Mouse (Mus musculus): ENCODE results near the gene Lmna. TPM values are rescaled to one million over a fixed set of nuclear protein-coding genes. Genes with fewer than 3 reads are reported as not detected.
A peak's percentile ranks its signal among the peaks of the same experiment; 100 is the strongest.

The Lmna gene
- polyA plus RNA-seq, 1 experiment from 2014 or later: 189 TPM

- Histone ChIP-seq H3K4me1 (peaks cover 66% of the 10 kb centered on the region), H3K4me3 (no peak overlapping the region), H3K27me3 (replicated peaks) (peaks cover 11% of the 10 kb centered on the region), H3K9ac (no peak overlapping the region), H3K9me3 (replicated peaks) (no peaks in the 10 kb centered on the region), H3K27ac (no peak overlapping the region), H3K4me2 (no peak overlapping the region), H3K36me3 (0 out of 2 replicates have a peak, but pooled peaks cover 4% of the 10 kb centered on the region)
- no peak for ATAC-seq
- WGBS (ENCODE audit: insufficient replicate concordance): 84% methylated on average over 11 of the region's 11 CpGs
Measured at GRCm38 (mm10) chr3:88528646-88529045, 18.9 kb upstream of the Lmna start.

GRCm38 (mm10) chr3:88527565-88527964 is 17.8 kb upstream of the Lmna start:
- 27% methylated on average over 8 of the region's 8 CpGs for WGBS (ENCODE audit: insufficient replicate concordance)
- Histone ChIP-seq H3K4me3 (no peak overlapping the region), H3K36me3 (peaks cover 4% of the 10 kb centered on the region; the same call in 1 of the 2 replicates), H3K4me2 (peak overlapping the region; percentile 17; the same call in 1 of the 2 replicates), H3K9ac (0 out of 2 replicates have a peak overlapping the region, but pooled peaks have one; percentile 51), H3K27me3 (replicated peaks) (peaks cover under 1% of the 10 kb centered on the region; the same call in 1 of the 2 replicates), H3K27ac (no peak overlapping the region), H3K4me1 (peaks cover 55% of the 10 kb centered on the region), H3K9me3 (replicated peaks) (no peaks in the 10 kb centered on the region)
- ATAC-seq: no peak

GRCm38 (mm10) chr3:88526157-88527131 is 16.7 kb upstream of the Lmna start:
- Histone ChIP-seq H3K4me3 (no peak overlapping the region), H3K27me3 (replicated peaks) (no peaks in the 10 kb centered on the region), H3K36me3 (peaks cover 4% of the 10 kb centered on the region; the same call in 1 of the 2 replicates), H3K4me1 (peaks cover 52% of the 10 kb centered on the region), H3K9ac (no peak overlapping the region; the same call in 1 of the 2 replicates), H3K9me3 (replicated peaks) (no peaks in the 10 kb centered on the region), H3K27ac (no peak overlapping the region), H3K4me2 (no peak overlapping the region)
- peak; percentile 76 for ATAC-seq
- 34% methylated on average over 17 of the region's 17 CpGs for WGBS (ENCODE audit: insufficient replicate concordance)

- H3K36me3 ChIP-seq: peaks cover 4% of the 10 kb centered on the region; the same call in 1 of the 2 replicates
- H3K4me2 ChIP-seq: no peak overlapping the region
- H3K4me3 ChIP-seq: no peak overlapping the region
- no peak overlapping the region for H3K27ac ChIP-seq
- H3K9ac ChIP-seq: no peak overlapping the region
- H3K9me3 ChIP-seq (replicated peaks): no peaks in the 10 kb centered on the region
- 0 out of 2 replicates have a peak, but pooled peaks cover 2% of the 10 kb centered on the region for H3K27me3 ChIP-seq (replicated peaks)
- WGBS (ENCODE audit: insufficient replicate concordance): 69% methylated on average over 5 of the region's 5 CpGs
- ATAC-seq: no peak
- peaks cover 38% of the 10 kb centered on the region for H3K4me1 ChIP-seq
Measured at GRCm38 (mm10) chr3:88525021-88525420, 15.3 kb upstream of the Lmna start.

- Histone ChIP-seq H3K4me1 (peaks cover 23% of the 10 kb centered on the region), H3K27ac (no peak overlapping the region), H3K27me3 (replicated peaks) (0 out of 2 replicates have a peak, but pooled peaks cover 8% of the 10 kb centered on the region), H3K9ac (no peak overlapping the region), H3K36me3 (peaks cover 4% of the 10 kb centered on the region; the same call in 1 of the 2 replicates), H3K4me2 (no peak overlapping the region), H3K9me3 (replicated peaks) (no peaks in the 10 kb centered on the region), H3K4me3 (no peak overlapping the region)
- 76% methylated on average over 8 of the region's 8 CpGs for whole genome bisulfite sequencing (ENCODE audit: insufficient replicate concordance)
- no peak for ATAC-seq
Measured at GRCm38 (mm10) chr3:88523027-88523426, 13.3 kb upstream of the Lmna start.

GRCm38 (mm10) chr3:88521803-88522331 is 12.1 kb upstream of the Lmna start:
- no peaks in the 10 kb centered on the region for H3K9me3 ChIP-seq (replicated peaks)
- 0 out of 2 replicates have a peak, but pooled peaks cover 11% of the 10 kb centered on the region for H3K27me3 ChIP-seq (replicated peaks)
- peaks cover 14% of the 10 kb centered on the region for H3K4me1 ChIP-seq
- 15% methylated on average over 9 of the region's 9 CpGs for WGBS (ENCODE audit: insufficient replicate concordance)
- H3K4me2 ChIP-seq: no peak overlapping the region
- H3K27ac ChIP-seq: no peak overlapping the region
- H3K36me3 ChIP-seq: peaks cover 4% of the 10 kb centered on the region; the same call in 1 of the 2 replicates
- peak; percentile 42 for ATAC-seq
- no peak overlapping the region for H3K9ac ChIP-seq
- no peak overlapping the region for H3K4me3 ChIP-seq

GRCm38 (mm10) chr3:88521156-88521555 is 11.4 kb upstream of the Lmna start:
- H3K9me3 ChIP-seq (replicated peaks): no peaks in the 10 kb centered on the region
- peaks cover 4% of the 10 kb centered on the region; the same call in 1 of the 2 replicates for H3K36me3 ChIP-seq
- H3K4me2 ChIP-seq: no peak overlapping the region
- 81% methylated on average over 6 of the region's 6 CpGs for WGBS (ENCODE audit: insufficient replicate concordance)
- no peak overlapping the region for H3K27ac ChIP-seq
- no peak for ATAC-seq
- no peak overlapping the region for H3K9ac ChIP-seq
- H3K4me1 ChIP-seq: peaks cover 8% of the 10 kb centered on the region
- H3K4me3 ChIP-seq: no peak overlapping the region
- peaks cover 17% of the 10 kb centered on the region; the same call in 1 of the 2 replicates for H3K27me3 ChIP-seq (replicated peaks)

GRCm38 (mm10) chr3:88520078-88520477 is 10.3 kb upstream of the Lmna start:
- no peak overlapping the region for H3K27ac ChIP-seq
- no peak overlapping the region for H3K9ac ChIP-seq
- no peaks in the 10 kb centered on the region for H3K9me3 ChIP-seq (replicated peaks)
- peaks cover 20% of the 10 kb centered on the region; the same call in 1 of the 2 replicates for H3K27me3 ChIP-seq (replicated peaks)
- no peak for ATAC-seq
- peaks cover 5% of the 10 kb centered on the region; the same call in 1 of the 2 replicates for H3K4me1 ChIP-seq
- no peak overlapping the region for H3K4me2 ChIP-seq
- 69% methylated on average over 2 of the region's 2 CpGs for WGBS (ENCODE audit: insufficient replicate concordance)
- no peak overlapping the region for H3K4me3 ChIP-seq
- peaks cover 4% of the 10 kb centered on the region; the same call in 1 of the 2 replicates for H3K36me3 ChIP-seq

GRCm38 (mm10) chr3:88518411-88518810 is 8.7 kb upstream of the Lmna start:
- no peaks in the 10 kb centered on the region; the same call in 1 of the 2 replicates for H3K36me3 ChIP-seq
- H3K9me3 ChIP-seq (replicated peaks): no peaks in the 10 kb centered on the region
- peaks cover 20% of the 10 kb centered on the region for H3K4me1 ChIP-seq
- ATAC-seq: no peak
- H3K9ac ChIP-seq: no peak overlapping the region
- H3K4me3 ChIP-seq: no peak overlapping the region
- 71% methylated on average over 4 of the region's 4 CpGs for WGBS (ENCODE audit: insufficient replicate concordance)
- H3K27me3 ChIP-seq (replicated peaks): peaks cover 20% of the 10 kb centered on the region
- H3K4me2 ChIP-seq: no peak overlapping the region
- no peak overlapping the region for H3K27ac ChIP-seq

GRCm38 (mm10) chr3:88516407-88516806 is 6.7 kb upstream of the Lmna start:
- WGBS (ENCODE audit: insufficient replicate concordance): 63% methylated on average over 2 of the region's 2 CpGs
- Histone ChIP-seq H3K27me3 (replicated peaks) (peaks cover 27% of the 10 kb centered on the region), H3K9ac (no peak overlapping the region), H3K4me1 (peaks cover 35% of the 10 kb centered on the region), H3K27ac (no peak overlapping the region), H3K36me3 (no peaks in the 10 kb centered on the region), H3K4me2 (no peak overlapping the region), H3K9me3 (replicated peaks) (no peaks in the 10 kb centered on the region), H3K4me3 (no peak overlapping the region)
- no peak for ATAC-seq

GRCm38 (mm10) chr3:88515095-88515386 is 5.3 kb upstream of the Lmna start:
- ATAC-seq: no peak
- H3K4me1 ChIP-seq: peaks cover 47% of the 10 kb centered on the region
- H3K36me3 ChIP-seq: no peaks in the 10 kb centered on the region
- H3K4me3 ChIP-seq: no peak overlapping the region
- no peak overlapping the region for H3K27ac ChIP-seq
- no peak overlapping the region for H3K9ac ChIP-seq
- WGBS (ENCODE audit: insufficient replicate concordance): 93% methylated on average over 2 of the region's 2 CpGs
- no peaks in the 10 kb centered on the region for H3K9me3 ChIP-seq (replicated peaks)
- H3K4me2 ChIP-seq: no peak overlapping the region
- H3K27me3 ChIP-seq (replicated peaks): peaks cover 26% of the 10 kb centered on the region
